In genomic region chr9:76015971-76016370, GRCm38 (mm10) we compare ENCODE assay signal across 13 mouse cellular contexts. TPM values are rescaled to one million over a fixed set of nuclear protein-coding genes. Genes with fewer than 3 reads are reported as not detected.
DNase-seq lines count a peak whose midpoint lies in the region; ATAC-seq and TF ChIP-seq lines count a peak whose summit lies in the region.
"Had no signal": no experiment of that assay in that cellular context is flagged by ENCODE, and none has a peak within 500 bp of the region (broad histone marks: within the 10 kb centered on the region; RNA-seq: fewer than 3 reads in every experiment).

No protein-coding gene starts in this region.

- DNase-seq in layer of hippocampus, adult 11-12 months (ENCODE audit: low spot score) = peak; percentile 60
- DNase-seq in layer of hippocampus, postnatal 25 days (ENCODE audit: extremely low spot score in 1 of 2, low spot score in 1 of 2) = no peak
- peak; percentile 76 for DNase-seq in brain, embryonic 14.5 days (ENCODE audit: low read depth)
- DNase-seq in cerebellum, adult 9-10 months = peak; percentile 85
- DNase-seq in layer of hippocampus, adult 9-11 months = peak; percentile 84
- no peak for DNase-seq in liver, embryonic 11.5 days (ENCODE audit: low spot score)
- DNase-seq in kidney, adult 8-10 months = no peak
- DNase-seq: gastrocnemius, postnatal 25 days; heart, postnatal 4 days; kidney, adult 9 months; thymus, adult 18-20 months had no signal

- H3K4me1 ChIP-seq in liver, embryonic 11.5 days (replicated peaks; ENCODE audit: control insufficient read depth, insufficient read depth, low read length) = no peaks in the 10 kb centered on the region; the same call in 1 of the 2 replicates

- H3K4me2 ChIP-seq in liver, embryonic 11.5 days = no peak overlapping the region

- no peak for ATAC-seq in liver, embryonic 11.5 days (replicated peaks; ENCODE audit: low FRiP score)

- no peaks in the 10 kb centered on the region for H3K9me3 ChIP-seq in liver, embryonic 11.5 days (ENCODE audit: control insufficient read depth, low read length)
- H3K9me3 ChIP-seq: limb, embryonic 15.5 days had no signal

- no peak overlapping the region for H3K9ac ChIP-seq in liver, embryonic 11.5 days (ENCODE audit: low read depth, low read length)
- H3K9ac ChIP-seq: limb, embryonic 15.5 days had no signal

- TF ChIP-seq POLR2A in brain, embryonic 14.5 days (IDR thresholded peaks at IDR 0.05; ENCODE audit: borderline replicate concordance, extremely low read depth, insufficient read depth, insufficient read length, poor library complexity, severe bottlenecking) = no peak

- TF ChIP-seq CTCF in brain, embryonic 14.5 days (IDR thresholded peaks at IDR 0.05; ENCODE audit: borderline replicate concordance, extremely low read depth, insufficient read depth, insufficient read length) = no peak

- H3K4me3 ChIP-seq in liver, embryonic 11.5 days (ENCODE audit: low read depth, low read length) = no peak overlapping the region

- no peak overlapping the region for H3K27ac ChIP-seq in liver, embryonic 11.5 days (ENCODE audit: low read depth, low read length)
- H3K27ac ChIP-seq: limb, embryonic 15.5 days had no signal

- no peaks in the 10 kb centered on the region for H3K27me3 ChIP-seq in liver, embryonic 11.5 days (replicated peaks; ENCODE audit: control insufficient read depth, insufficient read depth, low read length)
- H3K27me3 ChIP-seq: CH12.LX; limb, embryonic 15.5 days had no signal

- H3K36me3 ChIP-seq in liver, embryonic 11.5 days (ENCODE audit: control insufficient read depth, insufficient read depth, low read length) = no peaks in the 10 kb centered on the region
- H3K36me3 ChIP-seq: limb, embryonic 15.5 days had no signal

- WGBS in liver, embryonic 11.5 days = 94% methylated on average over 5 of the region's 5 CpGs

RNA-seq across cellular contexts. Expression of gene Hmgcll1, which starts 1.3 kb away (rescaled TPM):
- 10 to 100 TPM; 12.9 to 14.7 TPM for total RNA-seq in layer of hippocampus, postnatal 25 days (2021)
- polyA plus RNA-seq in brain, embryonic 14.5 days (2012; rRNA removed) = 13.0 and 16.4 TPM in 2 replicates
- polyA plus RNA-seq in liver, embryonic 11.5 days (2014; fragmentation: Nextera tagmentation; extraction: Ambion mirVana) = 0.70 and 1.5 TPM in 2 replicates

Comparison
In these comparisons a context has a peak if more than half of its experiments do, and no peak if none do; other contexts are left out.
1. DNase-seq: peak in layer of hippocampus, adult 11-12 months (single experiment), brain, embryonic 14.5 days (single experiment), cerebellum, adult 9-10 months (single experiment) and layer of hippocampus, adult 9-11 months (single experiment); none in layer of hippocampus, postnatal 25 days (0 of 2), liver, embryonic 11.5 days (single experiment) and kidney, adult 8-10 months (0 of 2).